Mouse (Mus musculus): ENCODE measurements around the gene Tubgcp2.
A peak's percentile ranks its signal among the peaks of the same experiment; 100 is the strongest.

Tubgcp2 gene

GRCm38 (mm10) chr7:140036281-140037170 is at the start of gene Tubgcp2, which contains the start of gene Zfp511:
TSS of gene Tubgcp2 (minus strand) at chr7:140036669.
TSS of gene Zfp511 (plus strand) at chr7:140036391.
- peak; percentile 95 for DNase-seq (ENCODE audit: low spot score)

GRCm38 (mm10) chr7:140082242-140082678 is 45.8 kb upstream of the Tubgcp2 start, which contains the start of gene Caly:
TSS of gene Caly (minus strand) at chr7:140082548.
- DNase-seq (ENCODE audit: low spot score) = no peak

- no peak for DNase-seq (ENCODE audit: low spot score)
Measured at GRCm38 (mm10) chr7:140081408-140082241, 45.2 kb upstream of the Tubgcp2 start.

GRCm38 (mm10) chr7:140080503-140081156 is 44.2 kb upstream of the Tubgcp2 start:
- DNase-seq (ENCODE audit: low spot score) = peak; percentile 62

GRCm38 (mm10) chr7:140078711-140079110 is 42.2 kb upstream of the Tubgcp2 start:
- DNase-seq (ENCODE audit: low spot score) = peak; percentile 67

- no peak for DNase-seq (ENCODE audit: low spot score)
Measured at GRCm38 (mm10) chr7:140077698-140078097, 41.2 kb upstream of the Tubgcp2 start.

GRCm38 (mm10) chr7:140070042-140070711 is 33.7 kb upstream of the Tubgcp2 start:
- no peak for DNase-seq (ENCODE audit: low spot score)

GRCm38 (mm10) chr7:140067397-140067796 is 30.9 kb upstream of the Tubgcp2 start:
- no peak for DNase-seq (ENCODE audit: low spot score)

GRCm38 (mm10) chr7:140063092-140063491 is 26.6 kb upstream of the Tubgcp2 start:
- peak; percentile 72 for DNase-seq (ENCODE audit: low spot score)

- DNase-seq (ENCODE audit: low spot score) = no peak
Measured at GRCm38 (mm10) chr7:140062307-140062706, 25.8 kb upstream of the Tubgcp2 start.

- no peak for DNase-seq (ENCODE audit: low spot score)
Measured at GRCm38 (mm10) chr7:140061832-140062130, 25.3 kb upstream of the Tubgcp2 start.

GRCm38 (mm10) chr7:140060936-140061831 is 24.7 kb upstream of the Tubgcp2 start:
- peak; percentile 36 for DNase-seq (ENCODE audit: low spot score)

- DNase-seq (ENCODE audit: low spot score) = no peak
Measured at GRCm38 (mm10) chr7:140059601-140060000, 23.1 kb upstream of the Tubgcp2 start.

GRCm38 (mm10) chr7:140058528-140058927 is 22.1 kb upstream of the Tubgcp2 start:
- DNase-seq (ENCODE audit: low spot score) = no peak

- no peak for DNase-seq (ENCODE audit: low spot score)
Measured at GRCm38 (mm10) chr7:140057413-140058407, 21.2 kb upstream of the Tubgcp2 start.

GRCm38 (mm10) chr7:140054124-140054523 is 17.7 kb upstream of the Tubgcp2 start:
- no peak for DNase-seq (ENCODE audit: low spot score)

GRCm38 (mm10) chr7:140049115-140049689 is 12.7 kb upstream of the Tubgcp2 start:
- DNase-seq (ENCODE audit: low spot score) = peak; percentile 19

GRCm38 (mm10) chr7:140048361-140049114 is 12.1 kb upstream of the Tubgcp2 start, which contains the start of gene Msx3:
TSS of gene Msx3 (minus strand) at chr7:140049089.
- DNase-seq (ENCODE audit: low spot score) = no peak
